20 mouse cellular contexts compared by ENCODE assay signal in genomic region chr3:140872511-140872910, GRCm38 (mm10).
"Had no signal": no experiment of that assay in that cellular context is flagged by ENCODE, and none has a peak within 500 bp of the region (broad histone marks: within the 10 kb centered on the region; RNA-seq: fewer than 3 reads in every experiment).

No protein-coding gene starts in this region.

- H3K27me3 ChIP-seq: lung, embryonic 15.5 days; neural tube, embryonic 13.5 days; neural tube, embryonic 15.5 days had no signal

- ATAC-seq: lung, postnatal 0 days; midbrain, embryonic 16.5 days had no signal

- H3K4me3 ChIP-seq: lung, embryonic 15.5 days; midbrain, embryonic 10.5 days; myocyte; neural tube, embryonic 13.5 days; neural tube, embryonic 15.5 days had no signal

- H3K9me3 ChIP-seq: lung, embryonic 15.5 days; midbrain, embryonic 10.5 days; neural tube, embryonic 13.5 days; neural tube, embryonic 15.5 days had no signal

- H3K9ac ChIP-seq: liver, embryonic 14.5 days; lung, embryonic 15.5 days; neural tube, embryonic 13.5 days; neural tube, embryonic 15.5 days had no signal

- H3K4me2 ChIP-seq: lung, embryonic 15.5 days; neural tube, embryonic 13.5 days; neural tube, embryonic 15.5 days had no signal

- DNase-seq: lung, adult 18-20 months; lung, postnatal 14 days; lung, postnatal 36 days; midbrain, embryonic 14.5 days; retina, postnatal 1 day; right cerebral cortex, adult 18-20 months; right cerebral cortex, postnatal 25 days; right cerebral cortex, postnatal 4 days; spleen, adult 18-20 months; thymus, adult 18-20 months; thymus, postnatal 14 days; thymus, postnatal 36 days had no signal

- H3K36me3 ChIP-seq: lung, embryonic 15.5 days; midbrain, embryonic 10.5 days; neural tube, embryonic 13.5 days; neural tube, embryonic 15.5 days had no signal

- H3K4me1 ChIP-seq: lung, embryonic 15.5 days; midbrain, embryonic 10.5 days; neural tube, embryonic 13.5 days; neural tube, embryonic 15.5 days had no signal

- H3K27ac ChIP-seq: liver, embryonic 14.5 days; lung, embryonic 15.5 days; midbrain, embryonic 10.5 days; neural tube, embryonic 13.5 days; neural tube, embryonic 15.5 days had no signal
